Mouse (Mus musculus) lung, adult 18-20 months (tissue): Measurements from ENCODE around the gene Mrpl10.

Experiments
- DNase-seq, 2 experiments: peaks; one replicate each; pipeline ENCODE4 v3.0.0; 2022; ENCODE audit warnings: mixed read lengths in 2 of 2

Mrpl10 gene

GRCm38 (mm10) chr11:97029686-97030417 is 11.5 kb upstream of the Mrpl10 start, which contains the start of gene Scrn2:
Scrn2 (plus strand) TSS chr11:97029938.
- DNase-seq, result peak; percentile 84 to 88

- DNase-seq, result no peak
These were observed 10.9 kb upstream of the Mrpl10 start for GRCm38 (mm10) chr11:97030426-97030825.

- DNase-seq, result no peak
These were observed 9.4 kb upstream of the Mrpl10 start for GRCm38 (mm10) chr11:97031977-97032376.

GRCm38 (mm10) chr11:97032499-97032898 is 8.9 kb upstream of the Mrpl10 start:
- DNase-seq, result no peak

- no peak for DNase-seq
These were observed 7.6 kb upstream of the Mrpl10 start for GRCm38 (mm10) chr11:97033781-97034180.

GRCm38 (mm10) chr11:97036141-97036540 is 5.2 kb upstream of the Mrpl10 start:
- no peak for DNase-seq

- DNase-seq, result no peak
These were observed 2.5 kb upstream of the Mrpl10 start for GRCm38 (mm10) chr11:97038881-97039280.

GRCm38 (mm10) chr11:97040301-97041021 is 899 bp upstream of the Mrpl10 start:
- no peak for DNase-seq

GRCm38 (mm10) chr11:97044902-97045301 is 3.5 kb downstream of the Mrpl10 start:
- DNase-seq, result no peak

- no peak for DNase-seq
These were observed 4.5 kb downstream of the Mrpl10 start for GRCm38 (mm10) chr11:97045861-97046260.

GRCm38 (mm10) chr11:97048090-97048650 is 6.8 kb downstream of the Mrpl10 start:
- DNase-seq, result peak in 1 of 2 experiments; percentile 27

- peak in 1 of 2 experiments; percentile 19 for DNase-seq
These were observed 8.2 kb downstream of the Mrpl10 start for GRCm38 (mm10) chr11:97049492-97050085.

- DNase-seq, result peak; percentile 79 to 81
These were observed 9.0 kb downstream of the Mrpl10 start, which contains the start of gene Osbpl7 for GRCm38 (mm10) chr11:97050216-97050943. Osbpl7 (plus strand) TSS chr11:97050628.

GRCm38 (mm10) chr11:97050944-97051586 is 9.7 kb downstream of the Mrpl10 start:
- no peak for DNase-seq

GRCm38 (mm10) chr11:97052219-97052646 is 10.9 kb downstream of the Mrpl10 start:
- DNase-seq, result peak; percentile 82 to 87

GRCm38 (mm10) chr11:97063274-97063920 is 22.0 kb downstream of the Mrpl10 start:
- no peak for DNase-seq

- DNase-seq, result no peak
These were observed 22.5 kb downstream of the Mrpl10 start for GRCm38 (mm10) chr11:97063921-97064295.

GRCm38 (mm10) chr11:97065538-97066295 is 24.4 kb downstream of the Mrpl10 start:
- peak in 1 of 2 experiments; percentile 18 for DNase-seq

- DNase-seq, result peak in 1 of 2 experiments; percentile 31
These were observed 25.4 kb downstream of the Mrpl10 start for GRCm38 (mm10) chr11:97066656-97067360.

- DNase-seq, result no peak
These were observed 28.0 kb downstream of the Mrpl10 start for GRCm38 (mm10) chr11:97069333-97069732.
